Mouse (Mus musculus): Measurements from ENCODE around the gene Hcrtr1.

Gene Hcrtr1

GRCm38 (mm10) chr4:130168280-130169183 lies 29.4 kb upstream of the Hcrtr1 start:
- DNase-seq (ENCODE audit: low read depth, low spot score), result no peak

GRCm38 (mm10) chr4:130167814-130168213 lies 28.7 kb upstream of the Hcrtr1 start:
- no peak for DNase-seq (ENCODE audit: low read depth, low spot score)

GRCm38 (mm10) chr4:130167321-130167720 lies 28.2 kb upstream of the Hcrtr1 start:
- no peak for DNase-seq (ENCODE audit: low read depth, low spot score)

DNA sequence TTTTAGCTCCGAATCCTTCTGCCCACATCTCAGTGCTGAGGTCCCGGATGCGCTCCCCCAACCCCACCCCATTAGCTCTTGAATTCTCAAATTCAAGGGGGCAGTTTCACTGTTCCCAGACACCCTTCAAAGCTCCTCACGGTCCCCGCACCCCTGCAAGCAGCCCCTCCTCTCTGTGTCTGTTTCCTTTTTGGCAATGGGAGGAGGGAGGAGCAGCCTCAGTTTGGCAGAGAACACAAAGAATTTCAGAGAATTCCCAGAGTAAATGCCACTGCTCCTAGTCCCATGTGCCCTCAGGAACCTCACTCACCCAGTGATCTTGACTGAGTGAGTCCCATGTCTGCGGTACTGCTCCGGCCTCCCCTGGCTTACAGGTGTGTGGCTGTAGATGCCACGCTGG lies 27.4 kb upstream of the Hcrtr1 start:
- DNase-seq (ENCODE audit: low read depth, low spot score), result no peak

- DNase-seq (ENCODE audit: low read depth, low spot score), result no peak
Observed at GRCm38 (mm10) chr4:130166061-130166460, 26.9 kb upstream of the Hcrtr1 start.

DNA sequence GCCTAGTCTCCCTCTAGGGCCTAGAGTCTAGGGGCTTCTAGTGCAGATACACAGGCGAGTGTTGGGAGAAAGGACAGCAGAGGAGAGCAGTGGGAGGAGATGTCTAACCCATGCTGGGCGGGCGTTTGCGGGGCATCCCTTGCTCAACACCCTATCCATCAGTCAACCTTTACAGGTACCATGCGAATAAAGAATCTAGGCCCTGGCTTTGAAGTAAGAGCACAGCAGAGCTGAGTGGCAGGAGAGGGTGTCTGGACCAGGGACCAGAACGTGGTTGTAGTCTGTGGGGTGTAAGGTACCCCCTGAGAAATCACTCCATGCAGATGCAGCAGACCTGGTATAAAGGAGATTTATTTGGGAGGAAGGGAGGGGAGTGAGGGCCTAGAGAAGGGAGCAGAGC lies 25.0 kb upstream of the Hcrtr1 start:
- no peak for DNase-seq (ENCODE audit: low read depth, low spot score)

- DNase-seq (ENCODE audit: low read depth, low spot score), result no peak
Observed at GRCm38 (mm10) chr4:130163391-130163861, 24.3 kb upstream of the Hcrtr1 start.

DNA sequence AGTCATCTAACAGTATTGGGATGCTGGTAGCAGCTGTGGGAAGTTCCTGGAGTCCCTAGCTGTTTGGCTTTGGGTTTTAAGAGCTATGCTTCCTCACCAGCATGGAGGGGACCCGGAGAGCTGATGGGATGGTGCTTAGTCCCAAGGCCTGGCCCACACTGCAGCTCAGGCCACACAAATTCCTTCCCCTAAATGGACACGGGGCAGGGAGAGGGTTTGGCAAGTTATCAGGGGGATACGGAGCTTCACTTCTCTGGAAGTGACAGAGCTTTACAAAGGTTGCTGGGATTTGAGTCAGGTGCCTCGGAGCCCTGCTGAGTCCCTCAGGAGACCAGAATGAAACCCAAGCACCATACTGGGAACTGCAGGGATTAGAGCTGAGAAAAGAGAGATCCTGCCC lies 22.2 kb upstream of the Hcrtr1 start:
- no peak for DNase-seq (ENCODE audit: low read depth, low spot score)

GRCm38 (mm10) chr4:130156812-130157371 lies 17.7 kb upstream of the Hcrtr1 start:
- no peak for DNase-seq (ENCODE audit: low read depth, low spot score)

DNA sequence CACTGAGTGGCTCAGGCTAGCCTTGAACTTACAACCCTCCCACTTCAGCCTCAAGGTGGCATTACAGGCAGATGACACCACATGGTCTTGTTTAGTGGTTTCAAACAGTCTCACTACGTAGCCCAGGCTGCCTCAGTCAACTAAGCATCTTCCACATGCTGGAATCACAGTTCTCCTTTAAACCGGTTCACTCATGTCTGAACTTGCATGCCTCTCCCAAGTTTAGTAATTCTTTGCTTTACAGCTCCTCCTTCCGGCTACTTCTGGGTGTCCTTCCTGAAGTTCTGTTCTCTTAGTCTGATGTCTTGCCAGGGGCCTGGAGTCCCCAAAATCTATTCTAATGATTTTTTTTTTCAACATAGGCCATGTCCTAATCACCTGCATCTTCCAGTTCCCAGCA lies 15.1 kb upstream of the Hcrtr1 start:
- DNase-seq (ENCODE audit: low read depth, low spot score), result no peak

DNA sequence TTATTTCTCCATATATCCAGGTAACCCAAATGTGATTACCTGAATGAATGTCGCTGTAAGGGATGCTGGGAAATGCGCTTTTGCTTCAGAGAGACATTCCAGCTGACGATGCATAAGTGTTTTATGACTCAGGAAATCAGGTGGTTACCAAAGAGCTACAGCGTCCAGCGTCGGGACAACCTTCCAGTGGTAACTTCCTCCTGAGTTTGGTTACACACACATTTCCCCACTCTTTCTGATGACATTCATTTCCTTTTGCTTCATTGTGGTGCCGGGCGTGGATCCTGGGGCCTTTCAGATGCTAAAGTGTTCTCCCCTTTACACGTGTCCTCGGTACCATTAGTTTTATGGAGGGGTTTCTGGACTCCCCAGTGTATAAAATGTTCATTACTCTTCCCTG lies 9.2 kb upstream of the Hcrtr1 start:
- DNase-seq (ENCODE audit: low read depth, low spot score), result no peak

- no peak for DNase-seq (ENCODE audit: low read depth, low spot score)
Observed at GRCm38 (mm10) chr4:130141786-130142185, 2.6 kb upstream of the Hcrtr1 start.

GRCm38 (mm10) chr4:130140992-130141402 lies 1.8 kb upstream of the Hcrtr1 start:
- DNase-seq (ENCODE audit: low read depth, low spot score), result no peak

DNA sequence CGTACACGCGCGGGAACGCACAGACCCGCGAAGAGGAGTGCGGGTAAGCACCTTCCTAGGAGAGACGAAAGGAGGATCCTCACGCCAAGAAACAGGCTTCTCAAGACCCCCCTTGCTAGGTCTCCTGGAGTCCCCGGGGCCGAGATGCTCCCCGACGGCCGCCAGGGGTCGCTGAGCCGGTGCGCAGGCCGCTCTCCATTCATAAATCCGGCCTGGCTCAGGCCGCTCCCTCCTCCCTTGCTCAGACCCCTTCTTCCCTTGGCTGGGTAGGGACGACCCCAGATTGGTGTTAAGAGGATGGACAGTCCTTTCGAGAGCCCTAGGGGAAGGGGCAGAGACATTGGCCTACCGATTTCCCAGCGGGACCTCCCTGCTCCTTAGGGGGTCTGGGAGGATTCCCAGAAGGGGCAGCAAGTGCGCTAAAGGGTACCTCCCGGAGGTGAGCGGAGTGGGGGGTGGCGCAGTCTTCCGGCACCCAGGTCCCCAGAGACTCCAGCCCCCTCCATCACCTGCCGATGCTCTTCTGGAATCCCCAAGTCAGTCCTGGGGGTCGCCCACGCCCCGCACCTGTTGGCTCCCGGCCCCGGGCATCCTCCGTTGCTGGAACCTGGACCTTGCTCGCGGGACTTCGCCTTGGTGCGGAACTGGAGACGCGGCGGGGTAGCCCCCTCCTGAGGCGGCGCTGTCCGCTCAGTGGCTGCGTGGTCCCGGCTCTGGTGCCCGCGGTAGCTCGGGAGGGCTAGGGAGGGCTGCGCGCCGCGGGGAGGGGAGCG lies 532 bp downstream of the Hcrtr1 start:
- DNase-seq (ENCODE audit: low read depth, low spot score), result peak; percentile 20

DNA sequence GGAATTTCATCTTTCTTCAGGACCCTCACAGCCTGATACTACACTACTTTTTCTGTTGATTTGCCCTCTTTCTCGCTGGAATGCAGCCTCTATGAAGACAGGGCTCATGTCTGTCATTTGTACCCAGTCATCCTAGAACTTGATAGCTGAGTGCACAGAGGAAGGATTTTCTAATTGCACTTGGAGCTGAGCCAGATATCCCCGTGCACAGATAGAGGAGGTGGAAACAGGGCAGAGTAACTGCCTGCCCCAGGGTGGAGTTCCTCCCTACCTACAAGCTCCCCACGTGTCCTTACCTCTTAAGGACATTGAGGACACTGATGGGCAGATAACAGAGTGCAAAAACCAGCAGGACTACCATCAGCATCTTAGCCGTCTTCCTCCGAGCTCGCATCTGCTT lies 5.8 kb downstream of the Hcrtr1 start:
- DNase-seq (ENCODE audit: low read depth, low spot score), result no peak

DNA sequence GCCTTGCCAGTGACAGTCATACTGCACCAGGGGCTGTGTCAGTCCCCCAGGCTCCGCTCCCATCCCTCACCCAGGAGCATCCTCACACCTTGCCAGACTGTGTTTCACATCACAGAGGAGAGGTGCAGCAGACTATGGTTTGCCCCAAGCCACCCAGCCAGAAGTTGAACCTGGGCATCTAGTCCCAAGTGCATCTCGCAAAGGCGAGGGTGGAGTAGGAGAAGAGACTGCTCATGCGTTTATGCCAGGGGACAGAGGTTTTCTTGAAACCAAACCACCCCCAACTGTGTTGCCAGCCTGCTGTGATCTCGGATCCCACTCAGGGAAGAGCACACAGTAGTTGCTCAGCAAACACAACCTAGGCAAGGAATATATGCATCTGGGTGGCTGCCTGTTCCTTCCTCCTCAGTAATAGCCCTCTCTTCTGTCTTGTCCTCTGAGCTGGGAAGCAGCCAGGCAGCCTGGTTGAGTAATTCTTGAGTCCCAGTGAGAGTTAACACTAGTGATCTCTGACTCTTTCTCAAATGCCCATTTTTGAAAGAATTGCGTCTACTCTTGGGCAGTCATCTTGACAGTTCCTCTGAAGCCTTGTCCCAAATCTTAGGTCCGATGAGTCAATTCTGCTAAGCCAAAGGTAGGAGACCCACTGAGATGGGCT lies 7.6 kb downstream of the Hcrtr1 start:
- no peak for DNase-seq (ENCODE audit: low read depth, low spot score)

GRCm38 (mm10) chr4:130130641-130131350 lies 8.4 kb downstream of the Hcrtr1 start:
- DNase-seq (ENCODE audit: low read depth, low spot score), result no peak

DNA sequence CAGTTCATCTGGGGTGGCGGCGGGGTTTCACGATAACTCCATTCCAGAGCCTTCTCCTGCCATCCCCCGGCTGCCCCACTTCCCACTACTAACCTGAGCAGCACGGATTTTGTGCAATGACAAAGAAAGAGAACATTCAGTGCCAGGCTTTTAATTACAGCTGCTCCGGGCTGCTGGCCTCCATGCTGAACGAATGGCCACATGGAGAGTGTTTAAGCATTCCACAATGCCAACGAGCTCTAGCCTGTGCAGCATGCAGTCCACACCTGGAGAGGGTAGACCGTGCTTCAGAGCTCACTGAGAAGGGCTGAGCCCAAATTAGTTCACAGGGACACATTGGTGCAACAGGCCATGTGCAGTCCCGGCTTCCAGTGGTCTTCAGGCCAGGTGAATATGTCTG lies 9.1 kb downstream of the Hcrtr1 start:
- no peak for DNase-seq (ENCODE audit: low read depth, low spot score)

DNA sequence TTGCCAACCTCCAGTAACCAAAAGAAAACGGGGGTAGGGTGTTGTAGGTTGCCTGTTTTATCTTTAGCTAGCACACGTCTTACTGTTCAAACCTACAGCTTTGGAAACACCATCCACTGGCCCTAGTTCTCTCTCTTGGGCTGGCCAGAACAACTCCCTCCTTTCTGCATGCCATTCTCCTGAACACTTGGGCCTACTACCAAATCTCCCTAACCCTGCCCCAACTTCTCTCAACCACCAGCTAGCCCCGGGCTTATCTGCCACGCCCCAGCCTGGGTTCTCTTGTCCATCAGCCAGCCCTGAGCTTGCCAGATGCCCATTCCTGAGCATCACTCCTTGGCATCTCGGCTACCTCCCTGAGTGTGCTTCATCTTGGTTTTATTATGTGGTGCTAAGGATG lies 10.3 kb downstream of the Hcrtr1 start:
- no peak for DNase-seq (ENCODE audit: low read depth, low spot score)

- DNase-seq (ENCODE audit: low read depth, low spot score), result no peak
Observed at GRCm38 (mm10) chr4:130125935-130126334, 13.2 kb downstream of the Hcrtr1 start.

GRCm38 (mm10) chr4:130125164-130125563 lies 14.0 kb downstream of the Hcrtr1 start:
- DNase-seq (ENCODE audit: low read depth, low spot score), result no peak

Measured in brain, embryonic 18.5 days (tissue).